Comparison of ENCODE assay signal across 9 mouse cellular contexts in genomic region chr10:66995181-66995580, GRCm38 (mm10).
DNase-seq lines count a peak whose midpoint lies in the region; ATAC-seq lines count a peak whose summit lies in the region.
"Had no signal": no experiment of that assay in that cellular context is flagged by ENCODE, and none has a peak within 500 bp of the region (broad histone marks: within the 10 kb centered on the region; RNA-seq: fewer than 3 reads in every experiment).

No protein-coding gene starts in this region.

- H3K27ac ChIP-seq in hindbrain, embryonic 10.5 days = 0 out of 2 replicates have a peak overlapping the region, but pooled peaks have one; percentile 31
- H3K27ac ChIP-seq in hindbrain, embryonic 11.5 days (ENCODE audit: low read depth, low read length) = no peak overlapping the region
- H3K27ac ChIP-seq: liver, embryonic 13.5 days had no signal

- peaks cover 10% of the 10 kb centered on the region for H3K4me1 ChIP-seq in hindbrain, embryonic 10.5 days (replicated peaks)
- no peaks in the 10 kb centered on the region; the same call in 1 of the 2 replicates for H3K4me1 ChIP-seq in hindbrain, embryonic 11.5 days (replicated peaks; ENCODE audit: control insufficient read depth, insufficient read depth, low read length)

- WGBS in hindbrain, embryonic 10.5 days = 66% methylated on average over 6 of the region's 6 CpGs
- WGBS in hindbrain, embryonic 11.5 days = 65% methylated on average over 6 of the region's 6 CpGs

- no peak overlapping the region for H3K4me3 ChIP-seq in hindbrain, embryonic 10.5 days
- H3K4me3 ChIP-seq in hindbrain, embryonic 11.5 days (ENCODE audit: low read depth, low read length) = no peak overlapping the region
- H3K4me3 ChIP-seq: liver, embryonic 13.5 days had no signal

- H3K4me2 ChIP-seq in hindbrain, embryonic 11.5 days (replicated peaks; ENCODE audit: low read depth, low read length) = no peak overlapping the region

- H3K36me3 ChIP-seq in hindbrain, embryonic 10.5 days = no peaks in the 10 kb centered on the region
- H3K36me3 ChIP-seq in hindbrain, embryonic 11.5 days (ENCODE audit: control insufficient read depth, insufficient read depth, low read length) = no peaks in the 10 kb centered on the region
- H3K36me3 ChIP-seq: liver, embryonic 13.5 days had no signal

- no peak overlapping the region for H3K9ac ChIP-seq in hindbrain, embryonic 11.5 days (ENCODE audit: low read depth, low read length)
- H3K9ac ChIP-seq: liver, embryonic 13.5 days had no signal

- no peak for DNase-seq in hindbrain, embryonic 10.5 days (ENCODE audit: low spot score)
- DNase-seq in hindbrain, embryonic 11.5 days (ENCODE audit: low spot score) = no peak
- peak; percentile 10 for DNase-seq in right cerebral cortex, postnatal 25 days
- DNase-seq in right cerebral cortex, postnatal 36 days (ENCODE audit: low spot score in 2 of 2) = no peak
- no peak for DNase-seq in urinary bladder, postnatal 4 days (ENCODE audit: low spot score in 2 of 2)
- DNase-seq in c-Kit-positive CD71-positive TER-119-positive erythroid progenitor cells, embryonic 14.5 days (ENCODE audit: low spot score) = no peak
- DNase-seq in adrenal gland, adult 18-20 months (ENCODE audit: low spot score in 2 of 2) = no peak
- DNase-seq: liver, embryonic 13.5 days had no signal

- no peaks in the 10 kb centered on the region for H3K27me3 ChIP-seq in hindbrain, embryonic 10.5 days (ENCODE audit: insufficient read depth, poor library complexity, severe bottlenecking)
- H3K27me3 ChIP-seq in hindbrain, embryonic 11.5 days (ENCODE audit: control insufficient read depth, insufficient read depth, low read length) = no peaks in the 10 kb centered on the region
- H3K27me3 ChIP-seq: liver, embryonic 13.5 days had no signal

- no peak for ATAC-seq in hindbrain, embryonic 11.5 days (ENCODE audit: low FRiP score)
- ATAC-seq in hematopoietic stem cell, adult 5-6 weeks (replicated peaks in 1 of 2; ENCODE audit: insufficient read depth in 1 of 2, low FRiP score in 2 of 2, low TSS enrichment in 1 of 2, low read depth in 1 of 2, poor library complexity in 2 of 2, severe bottlenecking in 2 of 2) = peak; percentile 14 to 29; a peak in 1 of 4 replicates

- H3K9me3 ChIP-seq in hindbrain, embryonic 10.5 days = 0 out of 2 replicates have a peak, but pooled peaks cover 2% of the 10 kb centered on the region
- no peaks in the 10 kb centered on the region for H3K9me3 ChIP-seq in hindbrain, embryonic 11.5 days (ENCODE audit: control insufficient read depth, low read length)
- H3K9me3 ChIP-seq: liver, embryonic 13.5 days had no signal
